ENCODE assay signal across 8 mouse cellular contexts in the genomic region with DNA sequence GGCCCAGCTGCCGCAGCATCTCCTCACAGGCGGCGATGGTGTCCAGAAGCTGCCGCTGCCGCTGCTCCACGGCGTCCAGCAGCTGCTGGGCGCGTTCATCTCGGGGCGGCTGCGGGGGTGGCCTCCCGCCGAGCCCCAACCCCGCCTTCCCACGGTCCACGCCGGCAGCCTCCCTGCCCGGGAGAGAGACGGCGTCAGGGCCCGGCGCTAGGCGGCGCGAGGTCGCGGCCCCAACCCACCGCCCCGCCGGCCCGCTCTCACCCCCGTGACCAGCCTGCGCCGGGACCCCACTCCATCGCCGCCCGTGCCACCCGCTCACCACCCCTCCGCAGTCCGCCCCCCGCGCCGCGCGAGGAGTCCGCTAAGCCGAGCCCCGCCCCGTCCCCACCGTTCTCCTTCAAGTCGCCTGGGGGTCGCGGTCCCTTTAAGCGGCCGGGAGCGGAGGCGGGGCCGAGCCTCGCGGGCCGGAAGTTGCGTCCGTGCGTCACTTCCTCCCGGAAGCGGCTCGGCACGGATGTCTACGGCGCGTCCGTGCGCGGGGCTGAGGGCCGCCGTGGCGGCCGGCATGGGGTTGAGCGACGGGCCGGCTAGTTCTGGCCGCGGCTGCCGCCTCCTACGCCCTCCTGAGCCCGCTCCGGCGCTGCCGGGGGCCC. TPM values are rescaled to one million over a fixed set of nuclear protein-coding genes. Genes with fewer than 3 reads are reported as not detected.
A peak's percentile ranks its signal among the peaks of the same experiment; 100 is the strongest.
DNase-seq lines count a peak whose midpoint lies in the region; ATAC-seq and TF ChIP-seq lines count a peak whose summit lies in the region.

A gene (plus strand): TSS at position 419 of the 653 bp plus-strand sequence.

- peaks cover 12% of the 10 kb centered on the region for H3K36me3 ChIP-seq in hindbrain, postnatal 0 days (ENCODE audit: insufficient read depth, low read length)

- H3K4me3 ChIP-seq in gastrocnemius, adult 2 months: peak within 1 kb of the TSS; percentile 96
- peak within 1 kb of the TSS; percentile 93 for H3K4me3 ChIP-seq in hindbrain, postnatal 0 days (ENCODE audit: low read length)
- H3K4me3 ChIP-seq in left cerebral cortex, adult 2 months: peak within 1 kb of the TSS; percentile 72

- peaks cover 12% of the 10 kb centered on the region for H3K4me1 ChIP-seq in hindbrain, postnatal 0 days (ENCODE audit: insufficient read depth, low read length)

- intact Hi-C loops in gastrocnemius, adult 2 months (cut with DNase I): loop anchor here (10.0 kb wide), 1 partner anchor 234 kb away; a partner anchor contains a TSS
- intact Hi-C loops in left cerebral cortex, adult 2 months (cut with DNase I): loop anchor here (1.0 kb wide), 1 partner anchor 12 kb away; a partner anchor contains a TSS

- peak within 1 kb of the TSS; percentile 73 for H3K4me2 ChIP-seq in hindbrain, postnatal 0 days (ENCODE audit: low read depth, low read length)

- H3K9me3 ChIP-seq in hindbrain, postnatal 0 days (ENCODE audit: low read length): no peaks in the 10 kb centered on the region

- peak; percentile 84 for DNase-seq in WW6 (ENCODE audit: low read depth, low spot score)
- peak; percentile 85 to 96 for DNase-seq in cerebellum, postnatal 4 days (ENCODE audit: low spot score in 2 of 2)
- DNase-seq in gastrocnemius, adult 2 months: peak; percentile 96
- DNase-seq in hindbrain, postnatal 0 days (ENCODE audit: low spot score): peak; percentile 98
- DNase-seq in left cerebral cortex, adult 2 months (ENCODE audit: extremely low spot score in 1 of 2, low spot score in 2 of 2): peak; percentile 95
- peak; percentile 91 to 93 for DNase-seq in right cerebral cortex, adult 2 months (ENCODE audit: low spot score in 2 of 2)
- DNase-seq in urinary bladder, postnatal 14 days (ENCODE audit: low spot score): peak; percentile 94

- 2% methylated on average over 72 of the region's 90 CpGs for WGBS in hindbrain, postnatal 0 days

- H3K27ac ChIP-seq in gastrocnemius, adult 2 months: peak within 1 kb of the TSS; percentile 94
- peak within 1 kb of the TSS; percentile 98 for H3K27ac ChIP-seq in hindbrain, postnatal 0 days
- peak within 1 kb of the TSS; percentile 99 for H3K27ac ChIP-seq in left cerebral cortex, adult 2 months

- peak within 1 kb of the TSS; percentile 87 for H3K9ac ChIP-seq in hindbrain, postnatal 0 days (replicated peaks; ENCODE audit: low read length)

- ATAC-seq in hindbrain, postnatal 0 days: peak; percentile 93
- peak; percentile 87 for ATAC-seq in megakaryocyte, adult 5-6 weeks (ENCODE audit: poor library complexity, severe bottlenecking)

- no peaks in the 10 kb centered on the region for H3K27me3 ChIP-seq in hindbrain, postnatal 0 days (ENCODE audit: insufficient read depth, low read length)

- peak; percentile 55 for TF ChIP-seq CTCF in gastrocnemius, adult 2 months (IDR thresholded peaks at IDR 0.05)
- no peak; the same call in 1 of the 2 replicates for TF ChIP-seq CTCF in hindbrain, postnatal 0 days (IDR thresholded peaks at IDR 0.05; ENCODE audit: low read depth)
- TF ChIP-seq CTCF in left cerebral cortex, adult 2 months (IDR thresholded peaks at IDR 0.05): peak; percentile 27

RNA-seq across cellular contexts. Expression of the gene that starts here (rescaled TPM):
- total RNA-seq in gastrocnemius, adult 2 months (2021): 10 to 100 TPM in 1 of 2 experiments, 1 to 10 TPM in 1; 9.4 to 11.4 TPM
- 52.9 and 76.1 TPM in 2 replicates for total RNA-seq in hindbrain, postnatal 0 days (2014; rRNA removed)
- 47.0 and 52.9 TPM in 2 replicates for polyA plus RNA-seq in hindbrain, postnatal 0 days (2015; fragmentation: Nextera tagmentation; extraction: Ambion mirVana)
- total RNA-seq in left cerebral cortex, adult 2 months (2021): 10 to 100 TPM; 29.8 to 33.8 TPM
- total RNA-seq in megakaryocyte, adult 5-6 weeks (2015): 19.7 and 21.3 TPM in 2 replicates
- total RNA-seq in megakaryocyte, adult 5-6 weeks (2017): 19.1 and 48.6 TPM in 2 replicates

Comparison
In these comparisons a context has a peak if more than half of its experiments do, and no peak if none do; other contexts are left out.
1. Peak in every context shown above with its lines: DNase-seq, ATAC-seq, H3K4me3 ChIP-seq and H3K27ac ChIP-seq.